Mouse (Mus musculus) heart, adult 10 weeks (tissue): ENCODE measurements around the gene Zfp282. TPM values are rescaled to one million over a fixed set of nuclear protein-coding genes. Genes with fewer than 3 reads are reported as not detected.

Experiments
- polyA plus RNA-seq: library from polyadenylated mRNA; stranded (reverse); fragments of 350-450 nt; fragmentation: Illumina TruSeq; extraction: RNeasy Lipid Tissue Mini Kit (QIAGEN cat#74804); gene quantifications from one replicate; pipeline ENCODE4 v1.2.3, GENCODE M21; 2014; ENCODE audit warnings: low read depth, low replicate concordance

Zfp282 gene
- polyA plus RNA-seq, result 2.6 TPM

GRCm38 (mm10) chr6:47877058-47877457, at the start of gene Zfp282:
TSS of gene Zfp282 (plus strand) at chr6:47877204.

GRCm38 (mm10) chr6:47830104-47831078, 46.6 kb upstream of the Zfp282 start, which contains the start of gene Zfp786:
TSS of gene Zfp786 (minus strand) at chr6:47830867.

GRCm38 (mm10) chr6:47835482-47835983, 41.5 kb upstream of the Zfp282 start, which contains the start of gene Zfp398:
TSS of gene Zfp398 (plus strand) at chr6:47835661.

GRCm38 (mm10) chr6:47920447-47921340, 43.7 kb downstream of the Zfp282 start, which contains the start of gene Zfp212:
TSS of gene Zfp212 (plus strand) at chr6:47920476.

GRCm38 (mm10) chr6:47953191-47953726, 76.3 kb downstream of the Zfp282 start, which contains the start of gene Zfp956:
TSS of gene Zfp956 (plus strand) at chr6:47953390.

Other genes starting within 250 kb of the Zfp282 start
- gene Pdia4, start 63.8 kb upstream of the Zfp282 start, polyA plus RNA-seq, result 27.9 TPM
- gene Zfp786, start 46.3 kb upstream of the Zfp282 start, polyA plus RNA-seq, result 0.73 TPM
- 5.3 TPM for gene Zfp398, start 41.5 kb upstream of the Zfp282 start, polyA plus RNA-seq
- gene Zfp212, start 43.3 kb downstream of the Zfp282 start, polyA plus RNA-seq, result 6.6 TPM
- gene Zfp956, start 76.2 kb downstream of the Zfp282 start, polyA plus RNA-seq, result 1.8 TPM
- gene Zfp777, start 171.7 kb downstream of the Zfp282 start, polyA plus RNA-seq, result 9.2 TPM
- gene Zfp746, start 209.4 kb downstream of the Zfp282 start, polyA plus RNA-seq, result 7.7 TPM